Mouse (Mus musculus): Measurements from ENCODE around the gene Spaca9.

The Spaca9 gene

GRCm38 (mm10) chr2:28699361-28700335 lies at the start of gene Spaca9, which contains the start of gene Ak8:
Spaca9 (minus strand) TSS chr2:28699727.
Ak8 (plus strand) TSS chr2:28700164.
- peak; percentile 78 for DNase-seq (ENCODE audit: low spot score in 2 of 2)

GRCm38 (mm10) chr2:28747705-28748104 lies 48.2 kb upstream of the Spaca9 start:
- no peak for DNase-seq (ENCODE audit: low spot score in 2 of 2)

GRCm38 (mm10) chr2:28746682-28747332 lies 47.3 kb upstream of the Spaca9 start:
- no peak for DNase-seq (ENCODE audit: low spot score in 2 of 2)

- DNase-seq (ENCODE audit: low spot score in 2 of 2): no peak
Observed at GRCm38 (mm10) chr2:28742701-28743100, 43.2 kb upstream of the Spaca9 start.

DNA sequence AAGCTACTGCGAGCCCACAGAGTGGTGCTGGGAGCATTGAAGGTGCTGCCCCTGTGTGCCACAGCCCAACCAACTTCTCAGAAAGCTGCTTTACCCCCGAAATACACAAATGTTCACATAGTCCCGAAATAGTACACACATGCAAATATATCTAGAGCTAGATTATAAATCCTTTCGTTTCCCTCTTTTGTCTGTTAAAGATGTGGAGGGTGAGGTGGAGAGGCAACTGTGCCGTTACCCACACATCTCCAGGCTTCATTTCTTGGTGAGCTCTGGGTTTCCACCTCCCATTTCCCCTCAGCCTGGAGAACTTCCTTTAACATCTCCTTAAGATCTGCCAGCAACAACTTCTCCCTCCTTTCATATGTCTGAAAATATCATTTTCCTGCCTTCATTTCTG lies 40.6 kb upstream of the Spaca9 start:
- DNase-seq (ENCODE audit: low spot score in 2 of 2): no peak

GRCm38 (mm10) chr2:28737112-28737511 lies 37.6 kb upstream of the Spaca9 start:
- DNase-seq (ENCODE audit: low spot score in 2 of 2): no peak

DNA sequence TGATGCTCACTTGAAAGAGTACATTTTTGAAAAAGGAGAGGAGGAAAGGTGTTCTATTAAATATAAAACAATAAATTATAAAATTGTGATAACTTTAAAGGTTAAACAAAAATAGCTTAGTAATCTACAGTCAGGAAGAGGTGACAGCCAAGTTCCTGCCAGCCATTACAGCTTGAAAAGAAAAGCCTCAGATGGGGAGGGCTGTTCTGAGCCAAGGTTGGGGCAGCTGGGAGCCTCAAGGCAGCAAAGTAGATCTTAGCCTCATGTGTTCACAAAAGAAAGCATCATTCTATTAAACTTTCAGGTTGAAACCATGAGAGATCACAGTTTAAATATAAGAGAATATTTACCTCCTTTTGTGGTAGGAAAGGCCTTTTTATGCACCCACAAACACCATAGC lies 31.1 kb upstream of the Spaca9 start:
- DNase-seq (ENCODE audit: low spot score in 2 of 2): no peak

GRCm38 (mm10) chr2:28727786-28728404 lies 28.4 kb upstream of the Spaca9 start:
- DNase-seq (ENCODE audit: low spot score in 2 of 2): no peak

- DNase-seq (ENCODE audit: low spot score in 2 of 2): no peak
Observed at GRCm38 (mm10) chr2:28723912-28724311, 24.4 kb upstream of the Spaca9 start.

DNA sequence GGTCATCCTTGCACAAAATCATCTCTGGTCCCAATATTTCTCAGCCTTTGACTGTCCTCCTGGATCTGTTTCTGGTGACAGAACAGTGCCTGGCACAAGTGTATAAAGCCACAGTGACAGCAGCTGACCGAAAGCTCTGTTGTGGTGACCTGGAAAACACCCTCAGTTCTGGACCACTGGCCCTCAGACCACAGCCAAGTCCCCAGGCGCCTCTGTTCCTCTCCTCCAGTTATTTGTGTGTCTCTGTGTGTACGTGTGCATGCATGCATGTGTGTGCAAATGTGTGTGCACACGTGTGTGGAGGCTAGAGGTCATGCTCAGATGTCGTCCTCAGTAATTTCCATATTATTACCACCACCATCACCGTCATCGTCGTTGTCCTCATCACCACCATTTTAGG lies 22.9 kb upstream of the Spaca9 start:
- no peak for DNase-seq (ENCODE audit: low spot score in 2 of 2)

- DNase-seq (ENCODE audit: low spot score in 2 of 2): no peak
Observed at GRCm38 (mm10) chr2:28713036-28713435, 13.5 kb upstream of the Spaca9 start.

DNA sequence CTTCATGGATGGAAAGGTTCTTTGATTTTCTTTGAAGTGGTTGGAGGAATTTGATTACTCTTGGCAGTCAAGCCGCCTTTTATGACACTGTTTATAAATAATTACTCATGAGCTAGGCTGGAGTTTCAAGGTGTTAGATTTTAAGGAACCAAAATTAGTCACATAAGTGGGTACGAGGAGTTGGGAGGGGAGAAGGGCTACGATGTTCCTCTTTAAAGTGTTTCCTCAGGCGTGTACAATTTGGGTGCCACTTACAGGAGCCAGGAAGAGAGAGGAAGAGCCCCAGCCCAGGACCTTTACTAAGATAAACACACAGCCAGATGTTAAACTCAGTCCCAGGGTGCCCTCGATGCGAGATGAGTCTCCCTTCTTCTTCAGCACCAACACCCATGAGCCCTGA lies 7.3 kb upstream of the Spaca9 start:
- no peak for DNase-seq (ENCODE audit: low spot score in 2 of 2)

- DNase-seq (ENCODE audit: low spot score in 2 of 2): no peak
Observed at GRCm38 (mm10) chr2:28706106-28706636, 6.6 kb upstream of the Spaca9 start.

DNA sequence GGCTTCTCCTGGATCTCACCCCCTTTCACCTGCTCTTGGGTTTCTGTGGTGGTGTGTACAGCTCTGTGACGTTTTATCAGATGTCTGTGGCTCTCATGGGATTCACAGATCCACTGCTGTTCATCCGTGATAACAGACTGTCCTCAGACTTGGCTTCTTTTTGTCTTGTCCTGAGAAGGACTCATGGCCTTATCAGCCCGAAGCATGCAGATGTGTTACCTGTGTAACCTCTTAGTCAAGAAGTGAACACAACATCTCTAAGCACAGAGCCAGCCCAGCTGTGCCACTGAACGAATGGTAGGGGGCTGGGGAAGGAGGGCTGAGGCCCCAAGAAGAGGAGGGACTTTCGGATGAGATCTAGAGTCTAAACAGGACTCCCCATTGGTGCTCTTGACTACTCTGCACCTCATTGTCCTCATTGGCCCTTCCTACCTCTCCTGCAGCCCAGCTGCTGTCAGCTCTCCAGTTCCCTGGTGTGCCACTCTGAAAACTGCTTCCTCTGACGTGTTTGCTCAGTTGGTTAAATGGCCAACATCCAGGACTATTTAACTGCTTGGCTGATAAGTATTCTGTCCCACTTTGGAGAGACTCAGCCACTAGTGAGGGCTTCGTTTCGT lies 2.2 kb upstream of the Spaca9 start:
- DNase-seq (ENCODE audit: low spot score in 2 of 2): no peak

GRCm38 (mm10) chr2:28698566-28698965 lies 961 bp downstream of the Spaca9 start:
- DNase-seq (ENCODE audit: low spot score in 2 of 2): no peak

- peak in 1 of 2 experiments; percentile 22 for DNase-seq (ENCODE audit: low spot score in 2 of 2)
Observed at GRCm38 (mm10) chr2:28692692-28693091, 6.8 kb downstream of the Spaca9 start.

DNA sequence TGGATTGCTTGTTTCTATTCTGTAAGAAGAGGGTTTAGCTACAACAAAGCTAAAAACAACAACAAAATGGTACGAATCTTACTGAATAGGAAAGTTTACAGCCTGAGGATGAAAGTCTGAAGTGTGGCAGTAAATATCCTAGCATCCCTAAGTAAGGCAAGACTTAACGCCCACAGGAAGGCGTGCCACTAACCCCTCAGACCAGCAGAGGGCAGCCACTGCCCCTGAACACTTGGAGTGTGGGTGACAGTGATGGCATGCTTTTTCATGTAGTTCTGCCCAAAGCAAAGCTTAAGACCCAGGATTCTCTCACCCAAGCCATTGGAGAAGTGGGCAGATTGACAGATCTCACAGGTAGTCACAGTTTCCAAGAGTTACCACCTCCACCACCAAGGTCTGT lies 11.1 kb downstream of the Spaca9 start:
- DNase-seq (ENCODE audit: low spot score in 2 of 2): no peak

GRCm38 (mm10) chr2:28685895-28686294 lies 13.6 kb downstream of the Spaca9 start:
- peak; percentile 20 to 56 for DNase-seq (ENCODE audit: low spot score in 2 of 2)

GRCm38 (mm10) chr2:28681718-28682117 lies 17.8 kb downstream of the Spaca9 start:
- DNase-seq (ENCODE audit: low spot score in 2 of 2): peak; percentile 41 to 53

GRCm38 (mm10) chr2:28680710-28681109 lies 18.8 kb downstream of the Spaca9 start:
- DNase-seq (ENCODE audit: low spot score in 2 of 2): no peak

- no peak for DNase-seq (ENCODE audit: low spot score in 2 of 2)
Observed at GRCm38 (mm10) chr2:28676005-28676404, 23.5 kb downstream of the Spaca9 start.

- no peak for DNase-seq (ENCODE audit: low spot score in 2 of 2)
Observed at GRCm38 (mm10) chr2:28671438-28671837, 28.1 kb downstream of the Spaca9 start.
